Mouse (Mus musculus): ENCODE measurements around the gene Bptf.
"Not testable (repeated sequence)": the region's sequence is repeated elsewhere in the genome, so short reads cannot be mapped to it uniquely, and the experiment has no call there.

Gene Bptf

GRCm38 (mm10) chr11:107113881-107114557, 17.9 kb downstream of the Bptf start:
- DNase-seq: no peak

GRCm38 (mm10) chr11:107113112-107113511, 18.8 kb downstream of the Bptf start:
- peak; percentile 44 for DNase-seq

GRCm38 (mm10) chr11:107109669-107110068, 22.3 kb downstream of the Bptf start:
- no peak for DNase-seq

- DNase-seq: no peak
Measured at GRCm38 (mm10) chr11:107108892-107109291, 23.0 kb downstream of the Bptf start.

- no peak for DNase-seq
Measured at GRCm38 (mm10) chr11:107107725-107108078, 24.2 kb downstream of the Bptf start.

- no peak for DNase-seq
Measured at GRCm38 (mm10) chr11:107106978-107107724, 24.8 kb downstream of the Bptf start.

GRCm38 (mm10) chr11:107106461-107106860, 25.5 kb downstream of the Bptf start:
- DNase-seq: no peak

GRCm38 (mm10) chr11:107105227-107105626, 26.7 kb downstream of the Bptf start:
- peak; percentile 70 for DNase-seq

GRCm38 (mm10) chr11:107103736-107104135, 28.2 kb downstream of the Bptf start:
- DNase-seq: no peak

- no peak for DNase-seq
Measured at GRCm38 (mm10) chr11:107103224-107103589, 28.7 kb downstream of the Bptf start.

- no peak for DNase-seq
Measured at GRCm38 (mm10) chr11:107102465-107103223, 29.3 kb downstream of the Bptf start.

- DNase-seq: no peak
Measured at GRCm38 (mm10) chr11:107096973-107097372, 35.0 kb downstream of the Bptf start.

GRCm38 (mm10) chr11:107093871-107094270, 38.1 kb downstream of the Bptf start:
- DNase-seq: no peak

- DNase-seq: no peak
Measured at GRCm38 (mm10) chr11:107092637-107093036, 39.3 kb downstream of the Bptf start.

GRCm38 (mm10) chr11:107085866-107086265, 46.1 kb downstream of the Bptf start:
- DNase-seq: no peak

GRCm38 (mm10) chr11:107083480-107083879, 48.4 kb downstream of the Bptf start:
- no peak for DNase-seq

- no peak for DNase-seq
Measured at GRCm38 (mm10) chr11:107065216-107065785, 66.6 kb downstream of the Bptf start.

- DNase-seq: no peak
Measured at GRCm38 (mm10) chr11:107064590-107064989, 67.3 kb downstream of the Bptf start.

- DNase-seq: no peak
Measured at GRCm38 (mm10) chr11:107063067-107063466, 68.9 kb downstream of the Bptf start.

- no peak for DNase-seq
Measured at GRCm38 (mm10) chr11:107060941-107061340, 71.0 kb downstream of the Bptf start.

- DNase-seq: not testable (repeated sequence)
Measured at GRCm38 (mm10) chr11:107059634-107060033, 72.3 kb downstream of the Bptf start.

- no peak for DNase-seq
Measured at GRCm38 (mm10) chr11:107057391-107057790, 74.5 kb downstream of the Bptf start.

- no peak for DNase-seq
Measured at GRCm38 (mm10) chr11:107054870-107055269, 77.1 kb downstream of the Bptf start.
